Mouse (Mus musculus) forebrain, embryonic 13.5 days (tissue): ENCODE data around the gene Ddx17. TPM values are rescaled to one million over a fixed set of nuclear protein-coding genes. Genes with fewer than 3 reads are reported as not detected.

Experiments used
- ATAC-seq: fragments of 200-750 bp; cut with Nextera tagmentation; 2 replicates; pipeline ENCODE4 v1.8.0; 2017
- H3K27ac ChIP-seq: fragments of 300-500 bp; sonication (generic); 2 replicates; pipeline ENCODE4 v1.5.1; 2015; ENCODE audit warnings: inconsistent platforms, mild to moderate bottlenecking, moderate library complexity
- H3K27me3 ChIP-seq: fragments of 300-500 bp; sonication (generic); 2 replicates; pipeline ENCODE4 v1.6.1; 2015; ENCODE audit warnings: mild to moderate bottlenecking, inconsistent platforms
- H3K36me3 ChIP-seq: fragments of 300-500 bp; sonication (generic); 2 replicates; pipeline ENCODE4 v1.6.1; 2015; ENCODE audit warnings: mild to moderate bottlenecking, inconsistent platforms; ENCODE audit not compliant: poor library complexity, severe bottlenecking
- H3K4me1 ChIP-seq: fragments of 300-500 bp; sonication (generic); 2 replicates; pipeline ENCODE4 v1.6.1; 2015; ENCODE audit warnings: inconsistent platforms
- H3K4me2 ChIP-seq: fragments of 300-500 bp; sonication (generic); 2 replicates; pipeline ENCODE4 v1.6.1; 2015; ENCODE audit warnings: inconsistent platforms, mild to moderate bottlenecking, moderate library complexity
- H3K4me3 ChIP-seq: fragments of 300-500 bp; sonication (generic); 2 replicates; pipeline ENCODE4 v1.5.1; 2015; ENCODE audit warnings: mild to moderate bottlenecking, inconsistent platforms
- H3K9ac ChIP-seq: fragments of 300-500 bp; sonication (generic); 2 replicates; pipeline ENCODE4 v1.6.1; 2015; ENCODE audit warnings: mild to moderate bottlenecking, inconsistent platforms
- H3K9me3 ChIP-seq: fragments of 300-500 bp; sonication (generic); replicated peaks from 2 replicates; pipeline ENCODE4 v1.6.1; 2016; ENCODE audit warnings: inconsistent platforms
- WGBS: fragments of 180-500 bp; shearing (Covaris S2); methylation state at CpG from one replicate; pipeline ENCODE4 v1.1.7; 2015; 5-methylcytosine and 5-hydroxymethylcytosine counted together
- polyA plus RNA-seq: library from polyadenylated mRNA; unstranded; fragments of >200 nt; fragmentation: Nextera tagmentation; extraction: Ambion mirVana; gene quantifications from 2 replicates; pipeline ENCODE4 v1.2.1, GENCODE M21; 2015

The Ddx17 gene
- polyA plus RNA-seq, 1 experiment from 2014 or later: 61.5 TPM

DNA sequence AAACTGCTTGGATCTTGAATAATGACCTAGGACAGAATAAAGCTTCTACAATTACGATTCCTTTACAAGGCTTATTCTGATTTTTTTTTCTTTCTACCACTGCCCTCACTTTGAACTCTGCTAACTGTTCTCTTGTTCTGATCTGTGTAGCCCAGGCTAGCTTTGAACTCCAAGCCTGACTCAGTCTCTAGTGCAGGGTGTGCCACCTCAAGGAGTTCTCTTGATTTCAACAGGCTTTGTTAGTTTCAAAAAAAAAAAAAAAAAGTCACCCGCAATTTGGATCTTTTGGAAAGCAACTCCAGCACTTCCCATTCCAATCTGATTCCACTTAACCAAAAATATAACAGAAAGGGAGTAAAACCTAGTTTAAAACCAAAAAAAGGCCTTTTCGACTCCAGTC, 1.0 kb downstream of the Ddx17 start:
- H3K4me1 ChIP-seq: peaks cover 32% of the 10 kb centered on the region
- 3% methylated on average over 3 of the region's 3 CpGs for WGBS
- ATAC-seq: no peak

DNA sequence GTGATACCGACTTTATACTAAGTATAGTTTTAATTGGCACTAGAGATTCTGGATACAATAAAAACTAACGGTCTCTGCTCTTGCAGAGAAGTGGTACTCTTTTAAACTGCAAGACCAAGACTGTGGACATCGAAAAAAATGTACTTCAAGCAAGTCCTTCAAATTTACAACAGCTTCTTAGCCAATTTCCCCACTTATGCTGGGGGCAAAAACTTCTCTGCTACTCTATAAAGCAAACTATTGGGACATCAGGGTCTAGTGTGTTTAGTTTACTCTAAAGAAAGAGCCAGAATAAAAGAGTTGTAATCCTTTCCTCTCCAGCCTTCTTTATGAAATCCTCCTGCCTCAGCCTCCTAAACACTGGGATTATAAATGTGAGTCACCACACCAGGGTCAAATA, 2.6 kb downstream of the Ddx17 start:
- Histone ChIP-seq H3K4me2 (peak overlapping the region; percentile 92), H3K4me1 (peaks cover 36% of the 10 kb centered on the region), H3K9ac (0 out of 2 replicates have a peak overlapping the region, but pooled peaks have one; percentile 16), H3K27ac (no peak overlapping the region), H3K9me3 (no peaks in the 10 kb centered on the region), H3K4me3 (peak overlapping the region; percentile 95), H3K36me3 (peaks cover 53% of the 10 kb centered on the region), H3K27me3 (no peaks in the 10 kb centered on the region)
- WGBS: 94% methylated on average over 3 of the region's 3 CpGs
- no peak for ATAC-seq

More for the DNA sequence above, 1.0 kb downstream of the Ddx17 start:
- Histone ChIP-seq H3K4me2 (peak overlapping the region; percentile 92), H3K36me3 (peaks cover 38% of the 10 kb centered on the region), H3K9me3 (no peaks in the 10 kb centered on the region), H3K27me3 (no peaks in the 10 kb centered on the region), H3K27ac (peak overlapping the region; percentile 98), H3K9ac (peak overlapping the region; percentile 98), H3K4me3 (peak overlapping the region; percentile 95)

DNA sequence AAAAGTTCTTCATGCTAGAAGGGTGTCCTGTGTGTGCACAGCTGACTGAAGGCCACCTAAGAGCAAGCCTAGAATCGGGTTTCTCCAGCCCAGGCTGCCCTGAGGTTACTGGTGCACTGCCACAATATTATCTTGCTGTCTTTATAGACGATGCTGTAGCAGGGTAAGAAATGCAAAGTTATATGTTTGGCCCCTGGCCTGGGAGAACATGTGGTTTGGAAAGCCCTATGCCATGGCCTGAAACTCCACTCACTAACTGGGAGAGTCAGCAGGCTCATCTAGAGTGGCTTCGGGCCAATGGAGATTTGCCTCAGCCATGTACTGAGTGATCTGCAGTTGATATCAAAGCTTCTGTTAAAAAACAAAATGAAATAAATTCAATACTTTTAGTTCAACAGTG, 12.7 kb downstream of the Ddx17 start:
- Histone ChIP-seq H3K36me3 (peaks cover 100% of the 10 kb centered on the region), H3K27ac (no peak overlapping the region), H3K4me3 (no peak overlapping the region), H3K27me3 (no peaks in the 10 kb centered on the region), H3K9me3 (no peaks in the 10 kb centered on the region), H3K9ac (no peak overlapping the region), H3K4me1 (no peaks in the 10 kb centered on the region), H3K4me2 (no peak overlapping the region)
- 94% methylated on average over 3 of the region's 3 CpGs for WGBS
- no peak for ATAC-seq

DNA sequence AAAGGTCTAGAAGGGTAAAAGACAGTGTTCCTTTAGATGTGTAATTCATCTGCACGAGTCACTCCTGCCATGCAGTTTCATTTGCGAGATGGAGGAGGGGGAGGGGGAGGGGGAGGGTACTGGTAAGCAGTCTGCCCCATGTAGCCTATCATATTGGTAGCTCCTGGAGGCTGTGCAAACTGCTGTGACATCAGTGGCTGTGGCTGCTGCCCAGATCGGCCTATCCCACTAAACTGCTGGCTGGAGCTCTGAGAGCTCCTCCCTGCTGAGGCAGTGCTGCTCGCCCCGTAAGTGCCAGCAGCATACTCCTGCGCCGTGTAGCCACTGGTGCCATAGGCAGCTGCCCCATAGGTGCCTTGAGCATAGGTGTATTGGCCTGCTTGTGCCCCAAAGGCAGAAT, 16.6 kb downstream of the Ddx17 start:
- Histone ChIP-seq H3K9ac (no peak overlapping the region), H3K4me1 (no peaks in the 10 kb centered on the region), H3K27me3 (no peaks in the 10 kb centered on the region), H3K27ac (no peak overlapping the region), H3K4me3 (no peak overlapping the region), H3K36me3 (peaks cover 95% of the 10 kb centered on the region), H3K9me3 (no peaks in the 10 kb centered on the region), H3K4me2 (no peak overlapping the region)
- ATAC-seq: no peak
- WGBS: 86% methylated on average over 7 of the region's 7 CpGs

DNA sequence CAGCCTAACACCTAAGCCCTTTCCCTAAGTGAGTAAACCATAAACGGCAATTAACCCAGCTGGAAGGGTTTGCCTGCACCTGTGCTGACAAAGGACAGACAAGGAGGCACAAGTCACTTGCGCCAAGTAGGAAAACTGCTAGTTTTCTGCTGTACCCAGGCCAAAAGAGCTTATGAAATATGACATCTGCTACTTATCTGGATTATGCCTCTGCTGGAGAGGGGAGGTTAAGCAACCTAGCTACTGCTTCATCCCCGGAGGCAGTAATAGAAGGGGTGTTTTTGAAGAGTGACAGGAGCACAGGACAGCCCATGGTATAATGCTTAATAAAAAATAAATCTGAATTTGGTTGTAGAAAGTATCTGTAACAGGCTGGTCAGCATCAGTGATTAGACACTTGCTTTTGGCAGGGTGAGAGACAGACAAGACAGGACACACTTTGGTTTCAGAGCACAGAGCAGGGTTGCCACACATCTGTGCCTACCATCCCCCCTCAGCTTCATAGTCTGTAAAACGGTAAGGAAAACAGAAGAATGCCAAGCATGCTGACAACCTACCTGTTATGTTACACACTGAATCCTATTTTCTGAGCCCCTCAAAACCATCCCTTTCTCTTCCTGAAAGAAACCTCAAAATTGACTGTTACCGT, 18.4 kb downstream of the Ddx17 start:
- Histone ChIP-seq H3K27me3 (no peaks in the 10 kb centered on the region), H3K9ac (no peak overlapping the region), H3K9me3 (no peaks in the 10 kb centered on the region), H3K36me3 (peaks cover 77% of the 10 kb centered on the region), H3K27ac (no peak overlapping the region), H3K4me1 (no peaks in the 10 kb centered on the region), H3K4me2 (no peak overlapping the region), H3K4me3 (no peak overlapping the region)
- whole genome bisulfite sequencing: 80% methylated on average over 5 of the region's 5 CpGs
- ATAC-seq: no peak

DNA sequence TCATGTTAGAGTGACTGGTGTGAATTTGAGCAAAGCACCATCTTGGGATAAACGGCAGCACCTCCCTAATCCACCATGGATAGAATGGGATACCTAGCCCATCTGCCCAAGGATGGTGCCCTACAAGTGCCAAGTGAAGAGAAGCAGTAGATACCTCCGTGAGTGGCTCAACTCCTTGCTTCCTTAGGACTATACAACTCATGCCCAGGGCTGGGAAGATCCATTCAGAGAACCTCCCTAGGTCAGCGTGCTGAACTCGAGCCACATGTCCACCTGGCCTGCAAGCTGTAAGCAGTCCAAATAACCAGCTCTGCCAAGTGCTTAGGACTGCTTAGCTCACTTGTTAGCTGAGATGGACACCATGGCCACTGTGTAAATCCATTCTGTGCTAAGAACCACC, 19.3 kb downstream of the Ddx17 start:
- no peak overlapping the region for H3K4me3 ChIP-seq
- no peak for ATAC-seq
- peaks cover 67% of the 10 kb centered on the region for H3K36me3 ChIP-seq

DNA sequence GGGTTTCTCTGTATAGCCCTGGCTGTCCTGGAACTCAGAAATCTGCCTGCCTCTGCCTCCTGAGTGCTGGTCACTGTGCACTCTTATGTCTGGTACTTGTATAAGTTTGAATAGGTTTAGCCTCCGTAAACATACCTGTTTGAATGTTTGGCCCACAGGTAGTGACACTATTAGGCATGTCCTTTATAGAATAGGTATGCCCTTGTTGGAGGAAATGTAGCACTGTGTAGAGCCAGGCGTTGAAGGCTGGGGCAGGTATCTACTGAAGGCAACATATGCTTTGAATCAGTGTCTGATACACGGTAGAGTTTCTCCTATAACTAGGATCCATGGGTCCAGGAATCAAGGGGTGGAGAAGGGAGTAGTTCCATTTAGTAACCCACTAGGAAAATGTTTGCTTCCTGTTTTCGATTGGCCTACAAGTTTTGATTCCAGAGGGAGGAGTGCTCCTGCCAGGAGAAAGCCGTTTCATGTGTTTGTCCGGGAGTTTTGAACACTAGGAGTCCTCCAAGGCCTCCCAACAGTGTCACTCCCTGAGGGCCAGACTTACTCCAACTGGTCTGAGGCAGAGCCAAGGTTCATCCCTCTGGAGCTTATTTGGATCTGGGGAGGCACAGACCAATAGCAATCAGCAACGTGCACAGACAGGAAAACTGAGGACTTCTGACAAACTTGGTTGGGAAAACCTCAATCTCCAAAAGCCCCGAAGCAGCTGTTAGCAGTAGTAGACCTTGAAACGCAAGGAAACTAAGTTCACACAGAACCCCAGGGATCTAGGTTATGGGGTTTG, 20.4 kb downstream of the Ddx17 start:
- no peak overlapping the region for H3K27ac ChIP-seq
- no peak overlapping the region for H3K9ac ChIP-seq
- no peaks in the 10 kb centered on the region for H3K9me3 ChIP-seq
- H3K4me1 ChIP-seq: no peaks in the 10 kb centered on the region
- ATAC-seq: peak; percentile 50; the same call in 1 of the 2 replicates
- 70% methylated on average over 9 of the region's 9 CpGs for WGBS
- no peaks in the 10 kb centered on the region for H3K27me3 ChIP-seq
- no peak overlapping the region for H3K4me2 ChIP-seq
- H3K36me3 ChIP-seq: peaks cover 57% of the 10 kb centered on the region
- no peak overlapping the region for H3K4me3 ChIP-seq

More for the DNA sequence above, 19.3 kb downstream of the Ddx17 start:
- no peaks in the 10 kb centered on the region for H3K4me1 ChIP-seq
- no peaks in the 10 kb centered on the region for H3K9me3 ChIP-seq
- H3K4me2 ChIP-seq: no peak overlapping the region
- 72% methylated on average over 4 of the region's 4 CpGs for WGBS
- H3K27ac ChIP-seq: no peak overlapping the region
- H3K27me3 ChIP-seq: no peaks in the 10 kb centered on the region
- H3K9ac ChIP-seq: no peak overlapping the region

DNA sequence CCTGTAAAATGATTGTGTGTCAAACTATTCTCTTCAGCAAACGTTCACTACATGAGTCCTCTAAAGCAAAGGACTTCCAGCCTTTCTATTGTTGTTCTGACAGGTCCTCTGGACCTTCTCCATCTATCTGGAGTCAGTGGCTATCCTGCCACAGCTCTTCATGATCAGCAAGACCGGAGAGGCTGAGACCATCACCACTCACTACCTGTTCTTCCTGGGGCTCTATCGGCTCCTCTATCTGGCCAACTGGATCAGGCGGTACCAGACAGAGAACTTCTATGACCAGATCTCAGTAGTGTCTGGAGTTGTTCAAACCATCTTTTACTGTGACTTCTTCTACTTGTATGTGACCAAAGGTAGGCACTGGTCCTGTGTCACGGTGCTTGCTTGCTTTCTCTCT, 21.0 kb downstream of the Ddx17 start:
- no peak overlapping the region for H3K9ac ChIP-seq
- no peaks in the 10 kb centered on the region for H3K4me1 ChIP-seq
- 89% methylated on average over 5 of the region's 5 CpGs for WGBS
- no peak overlapping the region for H3K27ac ChIP-seq
- H3K27me3 ChIP-seq: no peaks in the 10 kb centered on the region
- no peak overlapping the region for H3K4me2 ChIP-seq
- ATAC-seq: no peak
- no peak overlapping the region for H3K4me3 ChIP-seq
- no peaks in the 10 kb centered on the region for H3K9me3 ChIP-seq
- H3K36me3 ChIP-seq: peaks cover 51% of the 10 kb centered on the region

DNA sequence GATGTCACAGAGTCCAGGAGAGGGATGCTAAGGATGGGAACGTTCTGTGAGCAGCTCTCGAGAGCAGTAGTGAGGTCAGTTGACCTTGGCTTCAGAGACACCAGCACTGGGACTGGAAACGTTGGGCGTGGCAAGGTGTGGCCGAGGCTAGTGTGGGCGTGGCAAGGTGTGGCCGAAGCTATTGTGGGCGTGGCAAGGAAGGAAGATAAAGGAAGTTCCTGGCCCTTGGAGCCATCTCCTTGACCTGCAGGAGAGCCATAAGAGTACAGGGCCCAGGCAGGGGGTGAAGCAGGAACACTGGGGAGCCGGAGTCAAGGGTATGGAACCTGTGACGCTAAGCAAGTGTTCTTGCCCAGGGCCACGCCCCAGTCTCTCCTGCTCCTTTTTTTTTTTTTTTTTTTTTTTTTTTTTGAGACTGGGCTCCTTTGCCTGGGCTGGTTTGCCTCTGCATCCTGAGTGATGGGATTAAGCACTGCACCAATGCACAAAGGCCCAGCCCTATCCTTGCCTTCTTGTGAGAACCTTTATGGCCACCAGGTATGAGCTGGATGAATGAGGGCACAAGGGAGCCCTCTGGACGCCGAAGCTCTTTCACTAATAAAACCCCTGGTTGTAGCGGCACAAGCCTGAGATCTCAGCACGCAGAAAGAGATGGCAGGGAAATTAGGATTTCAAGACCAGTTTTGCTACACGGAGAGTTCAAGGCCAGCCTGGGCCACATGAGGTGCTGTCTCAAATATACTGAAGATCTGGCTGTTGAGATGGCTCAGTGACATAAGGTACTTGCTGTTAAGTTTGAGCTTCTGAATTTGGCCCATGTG, 26.9 kb downstream of the Ddx17 start:
- Histone ChIP-seq H3K4me3 (no peak overlapping the region), H3K36me3 (no peaks in the 10 kb centered on the region), H3K27ac (no peak overlapping the region), H3K4me1 (peaks cover 14% of the 10 kb centered on the region), H3K4me2 (no peak overlapping the region), H3K9ac (no peak overlapping the region), H3K9me3 (no peaks in the 10 kb centered on the region), H3K27me3 (peaks cover 48% of the 10 kb centered on the region)
- 52% methylated on average over 16 of the region's 16 CpGs for WGBS
- no peak for ATAC-seq

DNA sequence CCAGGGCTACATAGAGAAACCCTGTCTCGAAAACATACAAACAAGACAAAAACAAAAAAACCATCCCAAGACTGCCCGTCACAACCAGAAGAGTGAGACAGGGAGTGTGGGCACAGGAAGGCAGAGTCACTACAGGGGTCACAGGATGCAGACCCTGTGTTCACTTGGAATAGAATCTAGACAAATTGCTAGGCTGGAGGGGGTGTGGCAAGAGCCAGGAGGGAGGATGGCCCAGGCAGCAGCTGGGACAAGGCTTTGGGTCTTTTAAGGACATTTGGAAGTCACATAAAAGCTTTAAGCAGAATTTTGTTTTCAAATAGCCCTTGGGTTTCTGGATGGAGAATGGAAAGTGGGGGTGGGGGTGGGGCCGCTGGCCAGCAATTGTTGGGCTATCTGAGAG, 28.0 kb downstream of the Ddx17 start:
- 78% methylated on average over 3 of the region's 3 CpGs for WGBS

DNA sequence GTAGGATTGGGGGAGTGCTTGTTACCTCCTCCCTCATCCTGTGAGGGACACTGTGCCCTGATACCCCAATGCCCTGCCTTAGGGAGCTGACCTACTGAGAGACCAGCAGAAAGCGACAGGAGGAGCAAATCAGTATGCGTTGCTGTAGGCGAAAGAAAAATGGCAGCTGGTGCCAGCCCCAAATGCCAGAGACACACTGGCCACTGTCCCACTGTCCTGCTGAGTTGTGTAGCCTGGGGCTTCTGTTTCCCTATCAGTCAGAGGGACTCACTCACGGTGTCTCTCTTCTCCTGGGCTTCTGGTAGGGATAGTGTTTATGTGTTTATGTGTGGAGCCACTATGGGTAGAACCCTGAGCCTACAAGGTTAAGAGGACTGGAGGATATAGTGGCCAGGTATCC, 28.8 kb downstream of the Ddx17 start:
- H3K4me1 ChIP-seq: peaks cover 14% of the 10 kb centered on the region
- H3K36me3 ChIP-seq: no peaks in the 10 kb centered on the region
- no peak for ATAC-seq
- no peak overlapping the region for H3K27ac ChIP-seq
- H3K4me3 ChIP-seq: no peak overlapping the region
- H3K9me3 ChIP-seq: no peaks in the 10 kb centered on the region
- no peak overlapping the region for H3K9ac ChIP-seq
- no peak overlapping the region for H3K4me2 ChIP-seq
- 75% methylated on average over 4 of the region's 4 CpGs for WGBS
- H3K27me3 ChIP-seq: peaks cover 66% of the 10 kb centered on the region

More for the DNA sequence above, 28.0 kb downstream of the Ddx17 start:
- Histone ChIP-seq H3K27me3 (peaks cover 59% of the 10 kb centered on the region), H3K27ac (no peak overlapping the region), H3K36me3 (no peaks in the 10 kb centered on the region), H3K9me3 (no peaks in the 10 kb centered on the region), H3K4me2 (no peak overlapping the region), H3K9ac (no peak overlapping the region), H3K4me1 (peaks cover 14% of the 10 kb centered on the region), H3K4me3 (no peak overlapping the region)
- no peak for ATAC-seq
